Mouse (Mus musculus): ENCODE measurements around the gene Sez6l.
"Not testable (repeated sequence)": the region's sequence is repeated elsewhere in the genome, so short reads cannot be mapped to it uniquely, and the experiment has no call there.

Gene Sez6l

DNA sequence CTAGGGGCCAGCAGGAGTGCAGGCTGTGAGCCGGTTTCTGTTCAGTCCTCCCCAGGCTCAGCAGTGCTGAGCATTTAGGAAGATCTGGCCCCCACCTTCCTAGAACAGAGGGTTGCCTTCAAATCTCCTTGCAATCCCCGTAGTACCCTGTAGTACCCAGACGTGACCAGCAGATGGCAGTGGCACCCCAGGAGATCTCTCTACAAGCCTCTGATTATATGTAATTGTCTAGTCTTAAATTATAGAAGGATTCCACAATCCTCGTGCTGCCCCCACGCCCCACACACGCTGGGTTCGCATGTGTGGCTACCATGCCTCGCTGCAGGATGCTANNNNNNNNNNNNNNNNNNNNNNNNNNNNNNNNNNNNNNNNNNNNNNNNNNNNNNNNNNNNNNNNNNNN lies 144.0 kb downstream of the Sez6l start:
- in situ Hi-C loops (cut with MboI, MseI), result no loop called here

DNA sequence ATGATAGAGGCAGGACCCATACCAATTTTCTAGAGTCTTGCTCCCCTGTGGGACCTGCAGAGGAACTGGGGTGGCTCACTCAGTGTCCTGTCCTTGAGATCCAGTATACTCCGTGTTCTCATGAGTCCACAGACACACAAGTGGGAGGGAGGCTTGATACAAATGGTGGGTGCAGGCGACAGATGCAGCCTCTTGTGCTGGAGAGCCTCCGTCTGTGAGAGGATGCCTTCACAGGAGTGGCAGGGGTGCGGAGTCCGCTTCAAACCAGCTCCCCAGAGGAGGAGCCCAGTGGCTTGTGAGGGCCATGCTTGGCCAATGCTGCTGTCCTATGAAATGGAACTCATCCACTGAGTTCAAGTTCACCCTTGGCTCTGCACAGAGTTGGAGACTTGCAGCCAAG lies 145.0 kb downstream of the Sez6l start:
- in situ Hi-C loops (cut with MboI, MseI), result no loop called here

DNA sequence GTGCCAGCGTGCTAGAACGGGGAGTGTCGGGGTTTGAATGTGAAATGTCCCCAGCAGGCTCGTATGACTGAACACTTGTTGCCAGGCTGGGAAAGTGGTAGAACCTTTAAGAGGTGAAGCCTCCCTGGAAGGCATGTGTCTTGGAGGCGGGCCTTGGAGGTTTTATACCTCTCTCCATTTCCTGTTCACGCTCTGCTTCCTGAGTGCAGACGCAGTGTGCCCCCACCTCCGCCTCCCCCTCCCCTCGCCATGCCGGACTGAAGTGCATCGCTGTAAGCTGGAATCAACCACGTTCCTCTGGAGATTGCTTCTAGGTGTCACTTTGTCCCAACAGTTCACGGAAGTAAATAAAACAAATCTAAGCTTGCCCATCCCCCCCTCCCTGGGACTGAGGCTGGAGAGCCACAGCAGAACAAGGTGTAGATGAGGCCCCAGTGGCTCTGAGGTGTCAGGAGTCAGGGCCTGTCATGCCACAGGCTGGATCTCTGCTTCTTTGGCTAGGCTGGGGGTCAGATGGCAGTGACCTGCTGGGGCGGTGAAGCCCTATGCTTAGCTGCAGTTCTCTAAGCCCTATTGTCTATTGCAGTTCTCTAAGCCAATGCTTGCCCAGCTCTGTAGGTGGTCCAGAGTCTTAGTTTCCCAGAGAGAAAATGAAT lies 145.7 kb downstream of the Sez6l start:
- in situ Hi-C loops (cut with MboI, MseI), result no loop called here

DNA sequence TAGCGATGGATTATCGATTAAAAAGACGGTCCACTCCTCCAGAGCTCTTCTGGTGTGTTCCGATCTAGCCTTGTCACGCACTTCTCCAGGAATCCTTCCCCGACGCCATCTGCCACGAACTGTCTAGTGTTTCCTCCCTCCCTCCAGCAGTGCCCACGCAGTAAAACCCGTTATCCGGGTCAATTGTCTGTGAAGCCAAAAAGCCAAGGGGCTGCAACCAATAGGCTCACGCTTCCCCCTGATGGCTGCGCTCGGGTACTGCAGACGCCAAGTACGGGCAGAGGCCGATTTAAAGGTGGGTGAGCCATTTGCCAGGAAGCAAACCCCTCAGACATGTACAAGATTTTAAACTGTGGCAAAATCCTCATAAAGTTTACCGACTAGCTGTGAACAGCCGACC lies 148.0 kb downstream of the Sez6l start:
- in situ Hi-C loops (cut with MboI, MseI), result no loop called here

DNA sequence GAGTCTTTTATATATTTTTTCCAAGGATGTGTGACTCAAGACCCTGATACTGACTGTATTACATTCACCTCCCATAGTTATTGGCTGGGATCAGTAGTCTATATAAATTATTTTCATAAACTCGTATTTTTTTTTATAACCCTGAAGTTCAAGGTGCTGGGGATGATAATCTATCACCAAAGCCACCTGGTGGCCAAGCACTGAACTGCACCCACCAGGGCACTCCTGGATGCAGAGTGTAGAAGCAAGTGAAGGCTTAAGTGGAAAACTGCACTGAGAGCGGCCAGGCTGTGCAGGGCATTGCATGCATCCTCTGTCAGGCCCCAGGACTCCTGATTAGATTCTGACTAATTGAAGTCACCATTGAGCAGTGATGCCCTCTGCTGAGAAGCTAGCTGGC lies 149.7 kb downstream of the Sez6l start:
- in situ Hi-C loops (cut with MboI, MseI), result no loop called here

DNA sequence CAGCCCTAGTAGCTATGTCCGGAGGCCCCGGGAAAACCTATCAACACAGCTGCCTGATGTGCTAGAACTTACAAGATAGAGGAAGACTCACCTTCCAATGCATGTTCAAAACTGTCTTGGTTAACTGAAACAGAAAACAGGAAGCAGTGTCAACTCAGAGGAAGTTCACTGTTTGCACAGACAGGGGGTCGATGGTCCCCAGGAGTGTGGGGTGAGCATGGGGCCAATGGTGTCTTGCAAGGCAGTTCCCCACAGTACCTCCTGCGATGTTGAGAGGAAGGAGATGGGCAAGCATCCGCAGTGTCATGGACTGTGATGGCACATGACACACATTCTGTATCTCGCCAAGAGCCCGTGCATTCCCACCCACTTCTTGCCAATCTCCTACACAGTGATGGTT lies 150.3 kb downstream of the Sez6l start:
- in situ Hi-C loops (cut with MboI, MseI), result no loop called here

DNA sequence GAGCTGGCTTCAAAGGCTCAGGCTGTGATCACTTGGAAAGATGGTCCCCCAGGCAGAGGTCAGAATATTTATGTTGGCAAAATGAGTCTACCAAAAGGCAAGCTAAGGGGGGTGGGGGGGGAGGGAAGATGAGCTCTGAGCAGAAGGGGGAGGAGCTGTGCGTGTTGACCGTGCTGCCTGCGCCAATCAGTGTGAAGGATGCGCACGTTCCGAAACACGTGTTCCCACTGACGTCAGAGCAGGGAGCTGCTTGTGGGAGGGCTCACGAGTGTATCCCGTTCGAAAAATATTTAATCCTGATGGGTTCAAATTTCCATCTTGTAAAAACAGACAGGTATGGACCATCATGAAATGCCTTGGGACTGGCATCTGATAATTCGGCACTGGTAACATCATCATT lies 157.4 kb downstream of the Sez6l start:
- in situ Hi-C loops (cut with MboI, MseI), result no loop called here

DNA sequence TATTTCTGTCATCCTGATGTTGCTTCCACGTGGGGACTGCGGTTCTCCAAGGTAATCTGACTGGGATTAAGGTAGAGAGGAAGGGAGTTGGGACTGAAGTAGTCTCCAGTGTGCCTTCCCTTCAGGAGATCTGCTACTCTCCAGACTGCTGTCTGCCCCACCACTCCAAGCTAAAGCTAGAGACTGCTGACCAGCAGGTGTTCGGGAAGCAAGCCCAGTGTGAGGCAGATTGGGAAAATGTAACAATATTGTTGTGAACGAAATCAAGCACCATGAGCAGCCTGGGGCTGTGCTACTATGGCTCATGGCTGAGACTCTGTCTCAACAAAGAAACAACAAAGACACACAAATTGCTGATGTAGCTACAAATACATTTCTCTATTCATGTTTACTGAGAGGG lies 159.0 kb downstream of the Sez6l start:
- in situ Hi-C loops (cut with MboI, MseI), result no loop called here

DNA sequence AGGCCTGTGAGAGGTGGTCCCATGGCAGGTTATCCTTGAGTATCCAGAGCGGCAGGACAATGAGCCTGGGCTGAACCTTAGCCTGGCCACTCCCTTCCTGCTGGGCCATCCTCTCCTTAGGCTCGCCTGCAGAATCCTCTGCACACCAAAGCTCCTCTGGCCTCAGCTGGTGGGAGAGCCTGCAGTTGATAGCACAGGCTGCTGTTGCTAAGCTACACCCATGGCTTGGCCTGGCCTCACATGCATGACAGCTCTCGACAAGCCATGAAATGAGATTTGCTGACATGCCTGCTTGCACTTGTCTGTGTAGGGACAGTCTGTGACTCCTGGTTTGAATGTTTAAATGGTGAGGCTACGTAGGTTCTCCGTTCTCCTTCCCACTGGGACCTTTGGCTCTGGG lies 160.3 kb downstream of the Sez6l start:
- in situ Hi-C loops (cut with MboI, MseI), result no loop called here

DNA sequence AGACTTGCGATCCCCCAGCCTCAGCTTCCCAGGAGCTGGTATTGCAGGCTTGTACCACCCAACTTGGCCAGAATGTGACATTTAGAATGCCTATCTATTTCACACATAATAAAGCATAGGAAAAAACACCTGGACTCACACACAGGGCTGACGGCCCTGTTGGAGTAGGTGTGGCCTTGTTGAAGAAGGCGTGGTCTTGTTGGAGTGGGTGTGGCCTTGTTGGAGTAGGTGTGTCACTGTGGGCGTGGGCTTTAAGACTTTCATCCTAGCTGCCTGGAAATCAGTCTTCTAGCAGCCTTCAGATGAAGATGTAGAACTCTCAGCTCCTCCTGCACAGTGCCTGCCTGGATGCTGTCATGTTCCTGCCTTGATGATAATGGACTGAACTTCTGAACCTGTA lies 164.2 kb downstream of the Sez6l start:
- in situ Hi-C loops (cut with MboI, MseI), result not testable (repeated sequence)

DNA sequence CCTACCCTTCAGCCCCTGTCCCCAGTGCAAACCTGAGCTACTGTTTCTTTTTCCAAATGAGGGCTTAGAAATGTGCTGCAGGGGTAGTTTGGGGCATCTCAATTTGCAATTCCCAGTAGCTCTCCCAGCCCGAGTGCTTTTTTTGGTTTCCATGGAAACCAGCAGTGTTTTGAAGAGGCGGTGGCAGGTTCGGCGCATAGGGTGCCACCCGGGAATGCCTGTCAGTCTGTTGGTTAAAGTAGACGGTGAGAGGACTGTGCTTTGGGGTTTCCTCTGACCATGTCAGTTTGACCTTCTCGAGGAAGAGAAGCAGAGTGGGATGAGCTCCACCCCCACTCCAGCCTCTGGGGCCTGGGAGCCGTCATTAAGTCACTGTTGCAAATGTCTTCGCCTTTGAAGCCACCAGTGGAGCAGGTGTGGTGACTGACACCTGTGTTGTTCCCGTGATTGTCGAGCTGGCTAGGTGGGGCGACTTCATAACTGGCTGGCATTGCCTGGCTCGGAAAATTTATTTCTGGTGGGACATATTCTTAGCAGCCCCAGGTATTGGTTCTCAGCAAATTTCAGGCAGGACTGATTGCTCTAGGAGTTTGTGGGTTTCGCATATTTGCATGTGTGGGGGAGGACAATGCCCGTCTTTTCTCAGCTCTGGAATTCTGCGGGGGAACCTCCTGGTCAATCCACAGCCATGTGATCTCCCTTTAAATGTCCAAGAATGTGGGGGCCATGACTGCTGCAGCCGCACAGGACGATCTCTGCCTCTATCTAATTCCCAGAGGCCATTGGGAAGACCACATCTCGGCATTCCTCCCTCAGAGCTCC lies 165.3 kb downstream of the Sez6l start:
- in situ Hi-C loops (cut with MboI, MseI), result no loop called here

DNA sequence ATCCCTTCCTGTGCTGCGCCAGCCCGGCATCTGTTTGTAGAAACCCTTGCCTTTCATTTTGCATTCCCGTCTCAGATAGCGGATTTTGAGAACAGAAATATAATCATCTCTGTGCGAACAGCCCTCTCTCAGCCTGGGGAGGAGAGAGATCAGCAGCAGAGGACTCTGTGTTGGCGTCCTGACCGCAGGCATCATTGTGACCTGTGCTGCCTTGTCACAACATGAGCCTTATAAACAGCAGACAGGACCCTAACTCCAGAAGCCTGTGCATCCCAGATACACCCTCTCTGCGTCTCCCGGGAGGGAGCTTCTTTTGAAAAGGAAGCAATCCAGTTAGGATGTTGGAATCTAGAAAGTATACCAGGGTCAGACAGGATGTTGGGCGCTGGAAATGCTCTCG lies 165.9 kb downstream of the Sez6l start:
- in situ Hi-C loops (cut with MboI, MseI), result no loop called here

DNA sequence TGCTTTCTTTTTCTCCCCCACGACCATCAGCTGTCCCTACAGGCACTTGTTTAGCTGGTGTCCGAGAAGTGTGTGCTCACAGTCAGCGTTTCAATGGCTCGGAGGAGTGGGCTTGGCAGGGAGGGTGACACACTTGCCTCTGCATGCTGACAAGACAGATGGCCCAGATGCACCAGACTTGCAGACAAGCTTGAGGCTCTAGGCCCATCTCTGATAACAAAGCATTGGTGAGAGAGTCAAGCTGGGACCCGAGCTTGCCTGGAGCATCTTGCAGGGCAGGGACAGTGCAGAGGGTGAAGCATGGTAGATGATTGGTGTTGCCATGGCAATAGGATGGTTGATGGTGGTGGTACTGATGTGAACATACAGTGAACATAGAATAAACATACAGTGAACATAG lies 167.7 kb downstream of the Sez6l start:
- in situ Hi-C loops (cut with MboI, MseI), result no loop called here

DNA sequence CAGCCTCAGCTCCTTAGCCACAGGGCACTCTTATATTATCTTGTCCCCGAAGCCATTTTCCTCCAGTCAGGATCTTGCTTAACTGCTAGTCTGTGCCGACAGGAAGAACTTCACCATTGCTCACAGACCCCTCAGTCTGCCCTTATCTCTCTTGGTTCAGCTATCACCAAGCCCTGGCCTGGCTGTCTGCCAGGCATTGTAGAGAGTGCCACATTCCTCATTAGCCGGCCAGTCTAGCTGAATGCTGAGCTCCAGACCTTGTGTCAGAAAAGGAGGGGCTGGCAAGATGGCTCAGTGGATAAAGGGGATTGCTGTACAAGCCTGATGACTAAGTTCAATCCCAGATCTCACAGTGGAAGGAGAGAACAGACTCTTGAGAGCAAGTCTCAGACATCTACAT lies 171.0 kb downstream of the Sez6l start:
- in situ Hi-C loops (cut with MboI, MseI), result no loop called here

DNA sequence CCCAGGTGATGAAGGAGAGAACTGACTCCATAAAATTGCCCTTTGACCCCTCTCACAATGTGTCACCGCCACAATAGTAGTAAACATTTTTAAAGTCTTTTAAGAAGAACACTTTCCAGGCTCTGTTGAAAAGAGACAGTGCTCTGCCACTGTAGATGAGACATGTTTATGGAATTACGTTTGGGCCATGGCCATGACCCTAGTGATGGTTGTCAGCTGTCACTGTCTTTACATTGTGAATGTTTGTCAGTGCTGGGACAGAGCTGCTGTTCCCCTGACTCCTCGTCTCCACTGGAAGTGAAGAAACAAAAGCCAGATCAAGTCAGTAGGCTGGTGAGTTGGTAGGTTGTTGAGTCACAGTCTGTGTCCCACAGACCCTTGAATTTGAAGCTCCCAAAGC lies 174.5 kb downstream of the Sez6l start:
- in situ Hi-C loops (cut with MboI, MseI), result no loop called here

DNA sequence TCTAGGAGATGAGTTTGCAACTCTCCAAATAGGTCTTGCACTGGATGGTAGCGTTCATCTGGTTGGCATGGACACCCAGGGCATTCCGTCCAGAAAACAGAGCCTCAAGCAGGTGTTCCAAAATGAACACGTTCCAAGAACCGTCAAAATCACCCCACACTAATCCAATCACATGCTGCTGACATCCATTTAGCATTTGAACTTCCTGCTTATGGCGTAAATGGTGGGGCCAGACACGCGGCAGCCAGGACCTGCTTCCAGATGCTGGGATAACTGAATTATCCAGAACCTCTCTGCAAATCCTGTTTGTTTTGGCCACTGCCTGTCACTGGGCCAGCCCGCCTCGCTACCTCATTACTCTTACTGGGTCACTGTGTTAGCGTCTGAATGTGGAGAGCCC lies 177.7 kb downstream of the Sez6l start:
- in situ Hi-C loops (cut with MboI, MseI), result no loop called here

DNA sequence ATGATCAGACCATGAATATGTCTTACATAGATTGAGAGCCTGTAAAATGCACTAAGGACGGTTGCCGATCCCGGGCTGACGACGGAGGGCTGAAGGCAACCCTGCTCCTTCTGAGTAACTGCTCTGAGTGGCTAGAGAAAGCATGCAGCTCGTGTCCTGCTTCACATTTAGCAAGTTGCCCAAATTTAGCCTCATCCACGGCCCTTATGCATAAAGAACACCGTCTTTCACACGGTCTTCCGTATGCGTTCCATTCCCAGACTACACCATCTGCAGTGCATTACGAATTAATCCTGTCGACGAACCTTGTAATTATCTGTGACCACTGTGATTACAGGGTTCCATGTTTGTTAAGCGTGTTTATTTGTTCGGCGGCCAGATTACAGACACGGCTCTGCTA lies 180.9 kb downstream of the Sez6l start:
- in situ Hi-C loops (cut with MboI, MseI), result no loop called here

DNA sequence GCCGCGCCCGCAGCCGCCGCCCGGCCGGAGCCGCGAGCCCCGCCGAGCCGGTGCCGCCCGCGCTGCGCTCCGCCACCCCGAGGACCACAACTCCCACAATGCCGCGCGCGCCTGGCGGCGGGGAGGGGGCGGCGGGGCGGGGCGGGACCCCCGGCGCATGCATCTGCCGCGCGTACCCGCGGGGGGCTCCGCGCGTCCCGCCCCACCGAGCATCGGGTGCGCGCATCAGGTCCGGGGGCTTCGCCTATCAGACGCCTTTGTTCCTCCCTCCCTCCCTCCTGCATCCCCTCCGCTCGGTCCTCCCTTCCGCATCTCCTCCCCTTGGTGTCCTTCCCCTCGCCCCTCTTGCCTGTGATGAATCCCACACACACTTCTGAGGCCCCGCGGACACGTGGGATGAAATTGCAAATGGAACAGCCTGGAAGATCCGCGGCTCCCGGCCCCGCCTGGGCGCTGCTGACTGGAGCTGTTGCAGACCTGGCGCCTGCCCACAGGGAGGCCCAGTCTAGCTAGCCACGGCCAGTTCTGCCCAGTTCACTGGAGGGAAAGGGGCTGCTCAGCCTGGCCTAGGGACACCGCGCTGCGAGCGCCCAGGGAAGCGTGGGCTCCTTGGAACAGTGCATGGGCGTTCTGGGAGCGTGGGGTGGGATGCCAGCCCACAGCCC lies 182.1 kb downstream of the Sez6l start, which contains the start of gene Asphd2:
Gene Asphd2 (minus strand): TSS at position 88 of the 665 bp plus-strand sequence.
- in situ Hi-C loops (cut with MboI, MseI), result no loop called here

DNA sequence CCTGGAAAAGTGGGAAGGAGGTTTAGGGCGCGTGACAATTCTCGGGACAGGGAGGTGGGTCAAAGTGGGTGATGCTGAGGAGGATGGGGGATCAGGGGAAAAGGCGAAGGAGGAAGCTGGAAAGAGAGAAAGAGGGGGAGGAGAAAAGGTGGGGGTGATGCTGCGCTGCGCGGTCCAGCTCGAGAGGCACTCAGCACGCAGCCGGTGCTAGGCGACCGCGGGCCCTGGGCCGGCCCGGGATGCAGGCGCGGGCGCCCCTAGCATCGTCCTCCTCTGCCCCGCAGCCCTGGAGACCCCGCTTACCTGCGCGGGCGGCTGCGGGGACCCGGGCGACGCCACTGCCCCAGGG lies 182.6 kb downstream of the Sez6l start:
- in situ Hi-C loops (cut with MboI, MseI), result no loop called here

DNA sequence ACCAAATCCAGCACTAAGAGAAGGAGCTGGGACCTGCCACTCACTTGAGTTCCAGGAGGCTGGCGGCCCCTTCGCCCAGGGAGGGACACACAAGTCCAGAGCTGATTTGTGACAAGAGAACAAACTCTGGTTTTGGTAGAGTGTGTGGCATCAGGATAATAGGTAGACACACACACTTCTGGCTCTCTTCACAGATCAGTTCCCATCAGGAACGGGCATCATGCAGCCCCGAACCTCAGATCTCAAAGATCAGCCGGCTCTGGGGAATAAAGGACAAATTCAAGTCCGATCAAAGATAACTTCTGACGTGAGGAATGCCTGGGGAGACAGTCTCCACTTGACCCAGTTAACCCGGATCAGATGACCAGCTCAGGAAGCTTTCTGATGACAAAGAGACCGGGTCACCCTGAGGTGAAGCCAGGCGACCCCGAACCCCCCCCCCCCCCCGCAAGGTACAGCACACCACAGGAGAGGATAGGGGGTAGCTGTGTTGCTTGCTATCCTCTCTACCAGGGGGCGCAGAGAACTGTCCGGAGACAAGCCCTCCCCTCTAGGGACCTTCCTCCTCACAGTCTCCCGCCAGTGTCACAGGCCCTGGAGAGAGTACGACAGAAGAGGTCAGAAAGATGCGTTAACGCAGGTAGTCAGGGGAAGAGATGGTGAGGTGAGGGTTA lies 183.1 kb downstream of the Sez6l start:
- in situ Hi-C loops (cut with MboI, MseI), result no loop called here

DNA sequence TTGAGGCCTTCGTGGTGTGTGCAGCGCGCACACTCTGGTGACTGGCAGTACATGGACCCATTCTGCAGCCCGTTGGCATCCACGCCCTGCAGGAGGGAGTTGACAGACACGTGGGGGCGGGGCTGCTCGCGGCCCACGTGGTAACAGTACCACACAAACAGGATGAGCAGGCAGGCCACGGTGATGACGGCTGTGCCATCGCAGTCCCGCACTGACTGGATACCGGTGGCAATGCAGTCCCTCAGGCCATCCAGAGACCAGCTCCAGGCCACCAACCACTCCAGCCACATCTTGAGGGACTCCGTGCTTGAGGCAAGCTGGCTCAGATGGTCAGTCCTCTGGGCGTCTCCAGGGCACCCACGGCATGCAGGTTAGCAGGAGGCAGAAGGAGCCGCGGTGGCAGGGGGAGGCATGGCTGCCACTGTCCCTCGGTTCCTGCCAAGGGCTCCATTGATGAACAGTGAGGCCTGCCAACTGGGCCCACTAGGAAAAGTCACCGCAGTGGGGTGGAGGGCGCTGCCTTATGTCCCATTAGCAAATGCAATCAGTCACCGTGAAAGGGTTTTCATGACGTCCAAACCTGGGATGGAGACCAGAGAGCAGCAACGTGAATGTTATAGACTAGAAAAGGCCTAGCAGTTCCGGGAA lies 185.2 kb downstream of the Sez6l start:
- in situ Hi-C loops (cut with MboI, MseI), result no loop called here

DNA sequence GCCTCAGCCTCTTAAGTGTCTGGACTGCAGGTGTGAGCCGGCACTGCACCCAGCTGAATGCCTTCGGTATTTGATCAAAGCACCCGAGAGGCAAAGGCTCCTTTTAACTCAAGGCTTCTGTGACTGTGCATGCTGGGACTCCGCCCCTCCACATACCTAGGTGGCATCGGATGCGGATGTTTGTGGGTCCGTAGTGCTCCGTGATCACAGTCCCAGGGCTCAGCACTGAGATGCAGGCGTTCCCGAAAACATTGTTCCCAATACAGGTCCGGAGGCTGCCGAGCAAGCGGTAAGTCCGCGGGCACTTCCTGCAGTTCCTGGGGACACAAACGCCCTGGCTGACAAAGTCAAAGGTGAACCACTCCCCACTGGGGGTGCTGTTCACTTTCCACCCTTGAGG lies 186.0 kb downstream of the Sez6l start:
- in situ Hi-C loops (cut with MboI, MseI), result no loop called here
